Mouse (Mus musculus) ES-E14 (cell line): ENCODE data around the gene Arhgap44. TPM values are rescaled to one million over a fixed set of nuclear protein-coding genes. Genes with fewer than 3 reads are reported as not detected.

Source experiments
- DNase-seq: peaks from one replicate; pipeline ENCODE4 v3.0.0-alpha.2; 2013; ENCODE audit warnings: low read depth, low spot score
- H3K27ac ChIP-seq: 2 replicates; pipeline ENCODE4 v1.5.1; 2012; ENCODE audit warnings: low read depth, mild to moderate bottlenecking, low read length, moderate library complexity, mixed read lengths; ENCODE audit not compliant: poor library complexity, insufficient read depth, severe bottlenecking
- H3K36me3 ChIP-seq: 2 replicates; pipeline ENCODE4 v1.6.1; 2012; ENCODE audit warnings: mild to moderate bottlenecking, low read length, moderate library complexity, mixed read lengths; ENCODE audit not compliant: control insufficient read depth, poor library complexity, insufficient read depth, severe bottlenecking
- H3K4me1 ChIP-seq, 2 experiments: fragments of 150-350 bp in 1 of 2; sonication (generic) in 1 of 2; 2 replicates each; pipeline ENCODE4 v1.6.1; 2012; ENCODE audit warnings: low read length in 2 of 2, mild to moderate bottlenecking in 1 of 2, mixed read lengths in 1 of 2; ENCODE audit not compliant: control insufficient read depth in 2 of 2, insufficient read depth in 2 of 2, poor library complexity in 1 of 2
- H3K4me3 ChIP-seq, 2 experiments: fragments of 150-350 bp in 1 of 2; sonication (generic) in 1 of 2; 2 replicates each; pipeline ENCODE4 v1.5.1; 2012; ENCODE audit warnings: low read length in 2 of 2, low read depth in 1 of 2, mild to moderate bottlenecking in 1 of 2, mixed read lengths in 1 of 2; ENCODE audit not compliant: insufficient read depth in 1 of 2, poor library complexity in 1 of 2, severe bottlenecking in 1 of 2
- H3K9ac ChIP-seq: 2 replicates; pipeline ENCODE4 v1.6.1; 2012; ENCODE audit warnings: low read depth, mild to moderate bottlenecking, low read length, mixed read lengths; ENCODE audit not compliant: poor library complexity, insufficient read depth, severe bottlenecking
- H3K9me3 ChIP-seq: fragments of 150-350 bp; sonication (generic); 2 replicates; pipeline ENCODE4 v1.6.1; 2012; ENCODE audit warnings: low read depth, mild to moderate bottlenecking, low read length; ENCODE audit not compliant: control insufficient read depth, insufficient read depth
- CHD2 ChIP-seq: IDR thresholded peaks from 2 replicates; pipeline ENCODE4 v1.6.1; 2014; ENCODE audit warnings: mild to moderate bottlenecking, low read depth, low read length, inconsistent platforms
- HCFC1 ChIP-seq: IDR thresholded peaks from 2 replicates; pipeline ENCODE4 v1.6.1; 2012; ENCODE audit warnings: low read length, inconsistent platforms, borderline replicate concordance; ENCODE audit not compliant: insufficient read depth
- MAFK ChIP-seq: IDR thresholded peaks from 2 replicates; pipeline ENCODE4 v1.6.1; 2014; ENCODE audit warnings: mild to moderate bottlenecking, low read depth, low read length, inconsistent platforms; ENCODE audit not compliant: insufficient read depth
- ZC3H11A ChIP-seq: IDR thresholded peaks from 2 replicates; pipeline ENCODE4 v1.6.1; 2012; ENCODE audit warnings: low read depth, mild to moderate bottlenecking, inconsistent platforms, low read length, borderline replicate concordance
- ZNF384 ChIP-seq: IDR thresholded peaks from 2 replicates; pipeline ENCODE4 v1.6.1; 2012; ENCODE audit warnings: low read depth, low read length, inconsistent platforms
- in situ Hi-C, 2 experiments: fragments of 600-800 bp; cut with MboI; formaldehyde crosslinking; loops; one replicate each; pipeline ENCODE4 v1.15.1; 2025; ENCODE audit warnings: low sequenced_read_pairs in 2 of 2, inconsistent platforms in 1 of 2; ENCODE audit not compliant: unreplicated experiment in 2 of 2
- total RNA-seq: library from RNA; depleted of rRNA; stranded (reverse); fragments of 300-350 nt; gene quantifications from 2 replicates; pipeline ENCODE4 v1.2.3, GENCODE M21; 2012

Arhgap44 gene
- total RNA-seq, 1 experiment, result 8.8 TPM

GRCm38 (mm10) chr11:65129110-65129509, 33.7 kb downstream of the Arhgap44 start:
- H3K36me3 ChIP-seq, result no peaks in the 10 kb centered on the region
- no peak overlapping the region for H3K4me3 ChIP-seq
- H3K9me3 ChIP-seq, result no peaks in the 10 kb centered on the region
- H3K4me1 ChIP-seq, result peaks cover 10 to 17% of the 10 kb centered on the region in 2 experiments
- in situ Hi-C loops, result no loop called here
- H3K27ac ChIP-seq, result no peak overlapping the region
- peak; percentile 30 for DNase-seq
- H3K9ac ChIP-seq, result no peak overlapping the region
- no peak for TF ChIP-seq CHD2
- no peak for TF ChIP-seq MAFK
- TF ChIP-seq ZNF384, result no peak
- no peak for TF ChIP-seq HCFC1
- TF ChIP-seq ZC3H11A, result no peak

- in situ Hi-C loops, result no loop called here
- Histone ChIP-seq H3K36me3 (no peaks in the 10 kb centered on the region), H3K27ac (no peak overlapping the region), H3K9ac (no peak overlapping the region), H3K9me3 (no peaks in the 10 kb centered on the region), H3K4me3 (no peak overlapping the region), H3K4me1 (peaks cover 10 to 17% of the 10 kb centered on the region in 2 experiments)
- no peak for TF ChIP-seq ZNF384
- no peak for TF ChIP-seq HCFC1
- TF ChIP-seq CHD2, result no peak
- TF ChIP-seq ZC3H11A, result no peak
- TF ChIP-seq MAFK, result no peak
- no peak for DNase-seq
Measured at GRCm38 (mm10) chr11:65128666-65129065, 34.1 kb downstream of the Arhgap44 start.

GRCm38 (mm10) chr11:65126566-65126965, 36.2 kb downstream of the Arhgap44 start:
- in situ Hi-C loops, result no loop called here
- DNase-seq, result no peak
- Histone ChIP-seq H3K36me3 (no peaks in the 10 kb centered on the region), H3K9ac (0 out of 2 replicates have a peak overlapping the region, but pooled peaks have one; percentile 15), H3K27ac (peak overlapping the region; percentile 9; the same call in 1 of the 2 replicates), H3K4me3 (no peak overlapping the region), H3K9me3 (no peaks in the 10 kb centered on the region), H3K4me1 (peaks cover 10 to 17% of the 10 kb centered on the region in 2 experiments)
- TF ChIP-seq CHD2 (no peak), MAFK (no peak), ZC3H11A (no peak), HCFC1 (no peak), ZNF384 (no peak)

- in situ Hi-C loops, result no loop called here
- TF ChIP-seq HCFC1, result no peak
- TF ChIP-seq CHD2, result no peak
- no peak for TF ChIP-seq MAFK
- no peak for TF ChIP-seq ZC3H11A
- TF ChIP-seq ZNF384, result no peak
- H3K4me3 ChIP-seq, result no peak overlapping the region
- no peak overlapping the region for H3K9ac ChIP-seq
- no peak overlapping the region for H3K27ac ChIP-seq
- no peak for DNase-seq
- no peaks in the 10 kb centered on the region for H3K9me3 ChIP-seq
- no peaks in the 10 kb centered on the region; the same call in 1 of the 2 replicates for H3K36me3 ChIP-seq
- H3K4me1 ChIP-seq, result peaks cover 10 to 17% of the 10 kb centered on the region in 2 experiments
Measured at GRCm38 (mm10) chr11:65124913-65125418, 37.8 kb downstream of the Arhgap44 start.

- Histone ChIP-seq H3K27ac (no peak overlapping the region), H3K4me1 (peaks cover 0 to under 1% of the 10 kb centered on the region in 2 experiments; a peak in 1 of 4 replicates), H3K9ac (no peak overlapping the region), H3K4me3 (no peak overlapping the region), H3K36me3 (no peaks in the 10 kb centered on the region; the same call in 1 of the 2 replicates), H3K9me3 (no peaks in the 10 kb centered on the region)
- in situ Hi-C loops, result no loop called here
- TF ChIP-seq HCFC1 (no peak), ZNF384 (no peak), MAFK (no peak), CHD2 (no peak), ZC3H11A (no peak)
- no peak for DNase-seq
Measured at GRCm38 (mm10) chr11:65120276-65120675, 42.5 kb downstream of the Arhgap44 start.
